Comparison of ENCODE assay signal across 28 mouse cellular contexts in genomic region chr2:15148381-15148780, GRCm38 (mm10).
A peak's percentile ranks its signal among the peaks of the same experiment; 100 is the strongest.
DNase-seq lines count a peak whose midpoint lies in the region; TF ChIP-seq lines count a peak whose summit lies in the region.
"Had no signal": no experiment of that assay in that cellular context is flagged by ENCODE, and none has a peak within 500 bp of the region (broad histone marks: within the 10 kb centered on the region; RNA-seq: fewer than 3 reads in every experiment).

No protein-coding gene starts in this region.

- H3K4me3 ChIP-seq in small intestine, adult 2 months (ENCODE audit: low read depth, low read length): no peak overlapping the region
- H3K4me3 ChIP-seq: erythroblast, embryonic 14.5 days; heart, adult 2 months; heart, embryonic 12.5 days; midbrain, embryonic 10.5 days; myocyte; neural tube, embryonic 12.5 days; stomach, embryonic 15.5 days had no signal

- TF ChIP-seq CTCF in small intestine, adult 2 months (IDR thresholded peaks at IDR 0.05; ENCODE audit: extremely low read depth, insufficient read length, insufficient replicate concordance, low read depth, low read length): no peak

- no peaks in the 10 kb centered on the region for H3K27me3 ChIP-seq in small intestine, adult 2 months (ENCODE audit: control insufficient read depth, insufficient read depth, low read length)
- H3K27me3 ChIP-seq: CH12.LX; heart, embryonic 12.5 days; neural tube, embryonic 12.5 days; stomach, embryonic 15.5 days had no signal

- 12% methylated on average over 1 of the region's 1 CpGs for WGBS in small intestine, adult 2 months

- H3K27ac ChIP-seq in small intestine, adult 2 months (ENCODE audit: insufficient read depth, low read depth, low read length): peak overlapping the region; percentile 70
- H3K27ac ChIP-seq: heart, adult 2 months; hindbrain, embryonic 14.5 days; kidney, postnatal 0 days; liver, embryonic 14.5 days; midbrain, embryonic 10.5 days; neural tube, embryonic 12.5 days; stomach, embryonic 15.5 days had no signal

- peak; percentile 16 for DNase-seq in urinary bladder, postnatal 14 days (ENCODE audit: low spot score)
- no peak for DNase-seq in urinary bladder, postnatal 25 days (ENCODE audit: low spot score)
- DNase-seq in adrenal gland, postnatal 36 days: peak; percentile 15 to 60
- no peak for DNase-seq in B cell, adult 2 months
- DNase-seq in right cerebral cortex, adult 2 months (ENCODE audit: low spot score in 2 of 2): no peak
- DNase-seq: cerebellum, adult 18-20 months; cerebellum, postnatal 10 days; forebrain, postnatal 0 days; heart, adult 2 months; heart, postnatal 4 days; kidney, adult 2 months; kidney, postnatal 4 days; left cerebral cortex, postnatal 4 days; lung, adult 2 months; lung, postnatal 10 days; thymus, adult 2 months; thymus, postnatal 36 days had no signal

- H3K36me3 ChIP-seq in small intestine, adult 2 months (ENCODE audit: control insufficient read depth, insufficient read depth, low read length): no peaks in the 10 kb centered on the region
- H3K36me3 ChIP-seq: heart, embryonic 12.5 days; midbrain, embryonic 10.5 days; neural tube, embryonic 12.5 days; stomach, embryonic 15.5 days had no signal

- peaks cover 17% of the 10 kb centered on the region for H3K4me1 ChIP-seq in small intestine, adult 2 months (ENCODE audit: control insufficient read depth, insufficient read depth, insufficient read length, low read length)
- H3K4me1 ChIP-seq: heart, embryonic 12.5 days; midbrain, embryonic 10.5 days; neural tube, embryonic 12.5 days; stomach, embryonic 15.5 days had no signal

- TF ChIP-seq POLR2A in small intestine, adult 2 months (IDR thresholded peaks at IDR 0.05; ENCODE audit: low read depth, low read length): no peak

Comparison
In these comparisons a context has a peak if more than half of its experiments do, and no peak if none do; other contexts are left out.
1. DNase-seq: peak in urinary bladder, postnatal 14 days (single experiment) and adrenal gland, postnatal 36 days (2 of 2); none in urinary bladder, postnatal 25 days (single experiment), B cell, adult 2 months (0 of 2) and right cerebral cortex, adult 2 months (0 of 2).